Comparison of ENCODE assay signal across 9 mouse cellular contexts in genomic region chr7:43465344-43466098, GRCm38 (mm10). TPM values are rescaled to one million over a fixed set of nuclear protein-coding genes. Genes with fewer than 3 reads are reported as not detected.
DNase-seq lines count a peak whose midpoint lies in the region; ATAC-seq and TF ChIP-seq lines count a peak whose summit lies in the region.
"Had no signal": no experiment of that assay in that cellular context is flagged by ENCODE, and none has a peak within 500 bp of the region (broad histone marks: within the 10 kb centered on the region; RNA-seq: fewer than 3 reads in every experiment).

No protein-coding gene starts in this region.

- no peaks in the 10 kb centered on the region for H3K79me2 ChIP-seq in liver, adult 2 months (ENCODE audit: control insufficient read depth, insufficient read depth, low read length)

- H3K9ac ChIP-seq in liver, adult 2 months (ENCODE audit: low read depth, low read length) = peak overlapping the region; percentile 48

- peak; percentile 90 for ATAC-seq in erythroblast, adult 5-6 weeks (replicated peaks; ENCODE audit: low FRiP score, poor library complexity, severe bottlenecking)
- ATAC-seq in monocyte, adult 5-6 weeks (replicated peaks; ENCODE audit: insufficient number of reproducible peaks, low FRiP score, low TSS enrichment, poor library complexity, severe bottlenecking) = peak; percentile 89

- H3K36me3 ChIP-seq in liver, adult 2 months (ENCODE audit: control insufficient read depth, insufficient read depth, low read length) = no peaks in the 10 kb centered on the region

- TF ChIP-seq CTCF in brain, embryonic 14.5 days (IDR thresholded peaks at IDR 0.05; ENCODE audit: borderline replicate concordance, extremely low read depth, insufficient read depth, insufficient read length) = no peak
- no peak for TF ChIP-seq CTCF in liver, adult 2 months (IDR thresholded peaks at IDR 0.05; ENCODE audit: low read depth, low read length)

- peaks cover 2% of the 10 kb centered on the region for H3K4me1 ChIP-seq in liver, adult 2 months (ENCODE audit: control insufficient read depth, insufficient read depth, low read length)

- no peaks in the 10 kb centered on the region for H3K27me3 ChIP-seq in liver, adult 2 months (ENCODE audit: control insufficient read depth, insufficient read depth, low read length)

- peak overlapping the region; percentile 60 for H3K4me3 ChIP-seq in liver, adult 2 months (ENCODE audit: insufficient read depth, low read depth, low read length)

- peak; percentile 95 for DNase-seq in CD4-positive, CD25-positive, alpha-beta regulatory T cell, adult 2 months (ENCODE audit: low read depth, low spot score)
- DNase-seq in brain, embryonic 14.5 days (ENCODE audit: low read depth) = peak; percentile 95
- peak; percentile 90 to 92 for DNase-seq in heart, adult 9 months (ENCODE audit: low spot score in 2 of 2)
- DNase-seq in kidney, adult 9 months = peak; percentile 96
- peak; percentile 75 for DNase-seq in liver, adult 2 months (ENCODE audit: extremely low read depth, low read depth, low spot score)
- peak; percentile 92 to 93 for DNase-seq in spleen, postnatal 36 days (ENCODE audit: low spot score in 2 of 2)

- H3K27ac ChIP-seq in liver, adult 2 months (replicated peaks; ENCODE audit: insufficient read depth, low read depth, low read length) = no peak overlapping the region

- WGBS in liver, adult 2 months = 3% methylated on average over 33 of the region's 33 CpGs

- no peak for TF ChIP-seq POLR2A in brain, embryonic 14.5 days (IDR thresholded peaks at IDR 0.05; ENCODE audit: borderline replicate concordance, extremely low read depth, insufficient read depth, insufficient read length, poor library complexity, severe bottlenecking)
- TF ChIP-seq POLR2A in liver, adult 2 months (IDR thresholded peaks at IDR 0.05; ENCODE audit: extremely low read depth, insufficient read depth, low read length) = no peak

RNA-seq across cellular contexts. Expression of gene Vsig10l, which starts 2.6 kb away (rescaled TPM):
- 7.0 and 9.5 TPM in 2 replicates for polyA plus RNA-seq in brain, embryonic 14.5 days (2012; rRNA removed)
- 2.5 and 3.7 TPM in 2 replicates for total RNA-seq in erythroblast, adult 5-6 weeks (2015; ENCODE audit: low replicate concordance)
- total RNA-seq in erythroblast, adult 5-6 weeks (2017; ENCODE audit: low replicate concordance) = 1.3 and 1.4 TPM in 2 replicates
- 0.37 and 0.47 TPM in 2 replicates for total RNA-seq in liver, adult 2 months (2014; rRNA removed)
- polyA plus RNA-seq in liver, adult 2 months (2012; rRNA removed) = 0.80 and 1.6 TPM in 2 replicates
- 1.2 to 6.7 TPM (median 2.9 TPM) in 3 replicates for total RNA-seq in monocyte, adult 5-6 weeks (2017)

RNA-seq across cellular contexts. Expression of gene Gm45233, which starts 21.6 kb away (rescaled TPM):
- 1.2 and 1.3 TPM in 2 replicates for polyA plus RNA-seq in brain, embryonic 14.5 days (2012; rRNA removed)
- total RNA-seq in erythroblast, adult 5-6 weeks (2015; ENCODE audit: low replicate concordance) = not detected in 2 replicates
- not detected in 2 replicates for total RNA-seq in erythroblast, adult 5-6 weeks (2017; ENCODE audit: low replicate concordance)
- total RNA-seq in liver, adult 2 months (2014; rRNA removed) = not detected in 2 replicates
- 0.28 TPM in 1 of 2 replicates, not detected in the other for polyA plus RNA-seq in liver, adult 2 months (2012; rRNA removed)
- not detected in 3 replicates for total RNA-seq in monocyte, adult 5-6 weeks (2017)

RNA-seq across cellular contexts. Expression of gene Etfb, which starts 21.6 kb away (rescaled TPM):
- polyA plus RNA-seq in brain, embryonic 14.5 days (2012; rRNA removed) = 69.0 and 71.0 TPM in 2 replicates
- total RNA-seq in erythroblast, adult 5-6 weeks (2015; ENCODE audit: low replicate concordance) = 38.8 and 72.3 TPM in 2 replicates
- total RNA-seq in erythroblast, adult 5-6 weeks (2017; ENCODE audit: low replicate concordance) = 73.2 and 98.0 TPM in 2 replicates
- 473 and 572 TPM in 2 replicates for total RNA-seq in liver, adult 2 months (2014; rRNA removed)
- polyA plus RNA-seq in liver, adult 2 months (2012; rRNA removed) = 330 and 416 TPM in 2 replicates
- 178 to 222 TPM (median 221 TPM) in 3 replicates for total RNA-seq in monocyte, adult 5-6 weeks (2017)

RNA-seq across cellular contexts. Expression of gene Iglon5, which starts 24.4 kb away (rescaled TPM):
- 96.2 and 140 TPM in 2 replicates for polyA plus RNA-seq in brain, embryonic 14.5 days (2012; rRNA removed)
- total RNA-seq in erythroblast, adult 5-6 weeks (2015; ENCODE audit: low replicate concordance) = not detected in 2 replicates
- total RNA-seq in erythroblast, adult 5-6 weeks (2017; ENCODE audit: low replicate concordance) = not detected in 2 replicates
- 0.13 and 0.18 TPM in 2 replicates for total RNA-seq in liver, adult 2 months (2014; rRNA removed)
- 0.62 and 0.81 TPM in 2 replicates for polyA plus RNA-seq in liver, adult 2 months (2012; rRNA removed)
- not detected in 3 replicates for total RNA-seq in monocyte, adult 5-6 weeks (2017)

RNA-seq across cellular contexts. Expression of gene Cldnd2, which starts 24.9 kb away (rescaled TPM):
- polyA plus RNA-seq in brain, embryonic 14.5 days (2012; rRNA removed) = not detected in 2 replicates
- not detected in 2 replicates for total RNA-seq in erythroblast, adult 5-6 weeks (2015; ENCODE audit: low replicate concordance)
- total RNA-seq in erythroblast, adult 5-6 weeks (2017; ENCODE audit: low replicate concordance) = not detected in 2 replicates
- total RNA-seq in liver, adult 2 months (2014; rRNA removed) = not detected in 2 replicates
- 0.17 TPM in 1 of 2 replicates, not detected in the other for polyA plus RNA-seq in liver, adult 2 months (2012; rRNA removed)
- total RNA-seq in monocyte, adult 5-6 weeks (2017) = 3.2 TPM in 1 of 3 replicates, not detected in the others
- total RNA-seq: layer of hippocampus, postnatal 25 days had no signal
